Mouse (Mus musculus) stomach, postnatal 0 days (tissue): ENCODE measurements around the gene Tpp1. TPM values are rescaled to one million over a fixed set of nuclear protein-coding genes. Genes with fewer than 3 reads are reported as not detected.

Experiments used
- ATAC-seq: fragments of 200-750 bp; cut with Nextera tagmentation; 2 replicates; pipeline ENCODE4 v1.8.0; 2017; ENCODE audit not compliant: low FRiP score, low TSS enrichment
- DNase-seq: peaks from one replicate; pipeline ENCODE4 v3.0.0-alpha.2; 2016; ENCODE audit warnings: low spot score
- H3K27ac ChIP-seq: fragments of 300-500 bp; sonication (generic); replicated peaks from 2 replicates; pipeline ENCODE4 v1.5.1; 2014; ENCODE audit warnings: mild to moderate bottlenecking, control low read depth
- H3K27me3 ChIP-seq: fragments of 300-500 bp; sonication (generic); 2 replicates; pipeline ENCODE4 v1.6.1; 2014; ENCODE audit warnings: low read length; ENCODE audit not compliant: control insufficient read depth, insufficient read depth
- H3K36me3 ChIP-seq: fragments of 300-500 bp; sonication (generic); 2 replicates; pipeline ENCODE4 v1.6.1; 2014; ENCODE audit warnings: low read length, mixed read lengths; ENCODE audit not compliant: control insufficient read depth, insufficient read depth
- H3K4me1 ChIP-seq: fragments of 300-500 bp; sonication (generic); replicated peaks from 2 replicates; pipeline ENCODE4 v1.6.1; 2014; ENCODE audit warnings: antibody characterized with exemption; ENCODE audit not compliant: control insufficient read depth, insufficient read depth
- H3K4me2 ChIP-seq: fragments of 300-500 bp; sonication (generic); replicated peaks from 2 replicates; pipeline ENCODE4 v1.6.1; 2014; ENCODE audit warnings: low read depth, mild to moderate bottlenecking, control low read depth, moderate library complexity
- H3K4me3 ChIP-seq: fragments of 300-500 bp; sonication (generic); 2 replicates; pipeline ENCODE4 v1.5.1; 2014; ENCODE audit warnings: low read depth, low read length, control low read depth
- H3K9ac ChIP-seq: fragments of 300-500 bp; sonication (generic); 2 replicates; pipeline ENCODE4 v1.6.1; 2014; ENCODE audit warnings: mild to moderate bottlenecking, low read length, control low read depth, mixed read lengths
- H3K9me3 ChIP-seq: fragments of 300-500 bp; sonication (generic); 2 replicates; pipeline ENCODE4 v1.6.1; 2016; ENCODE audit warnings: low read length; ENCODE audit not compliant: control insufficient read depth
- CTCF ChIP-seq: IDR thresholded peaks from 2 replicates; pipeline ENCODE4 v1.5.1; 2016; ENCODE audit warnings: antibody characterized with exemption, low read depth, mild to moderate bottlenecking, moderate library complexity
- EP300 ChIP-seq: optimal IDR thresholded peaks from 2 replicates; pipeline ENCODE3; 2016; ENCODE audit warnings: antibody characterized with exemption
- WGBS: fragments of 180-500 bp; shearing (Covaris S2); extraction: QIAGEN DNeasy Blood & Tissue Kit; methylation state at CpG from one replicate; pipeline ENCODE4 v1.1.7; 2014; 5-methylcytosine and 5-hydroxymethylcytosine counted together
- polyA plus RNA-seq: library from polyadenylated mRNA; unstranded; fragments of >200 nt; fragmentation: Nextera tagmentation; extraction: Ambion mirVana; gene quantifications from 2 replicates; pipeline ENCODE4 v1.2.1, GENCODE M21; 2015

Gene Tpp1
- polyA plus RNA-seq, 1 experiment from 2014 or later, result 46.1 TPM

- H3K27ac ChIP-seq, result peak overlapping the region; percentile 86
- no peaks in the 10 kb centered on the region for H3K36me3 ChIP-seq
- peak overlapping the region; percentile 8; the same call in 1 of the 2 replicates for H3K4me3 ChIP-seq
- H3K4me2 ChIP-seq, result peak overlapping the region; percentile 34
- H3K9ac ChIP-seq, result 0 out of 2 replicates have a peak overlapping the region, but pooled peaks have one; percentile 14
- ATAC-seq (peak; percentile 78), DNase-seq (no peak)
- peaks cover 7% of the 10 kb centered on the region; the same call in 1 of the 2 replicates for H3K4me1 ChIP-seq
- H3K9me3 ChIP-seq, result no peaks in the 10 kb centered on the region
- H3K27me3 ChIP-seq, result no peaks in the 10 kb centered on the region
- 27% methylated on average over 13 of the region's 13 CpGs for WGBS
- TF ChIP-seq EP300, result no peak
- TF ChIP-seq CTCF, result no peak
Measured at GRCm38 (mm10) chr7:105777797-105778552, 25.9 kb upstream of the Tpp1 start.

GRCm38 (mm10) chr7:105777316-105777715 lies 25.3 kb upstream of the Tpp1 start:
- H3K4me1 ChIP-seq, result peaks cover 7% of the 10 kb centered on the region; the same call in 1 of the 2 replicates
- H3K9me3 ChIP-seq, result no peaks in the 10 kb centered on the region
- H3K27ac ChIP-seq, result no peak overlapping the region; the same call in 1 of the 2 replicates
- H3K27me3 ChIP-seq, result no peaks in the 10 kb centered on the region
- no peak overlapping the region for H3K4me3 ChIP-seq
- H3K9ac ChIP-seq, result no peak overlapping the region
- 71% methylated on average over 1 of the region's 1 CpGs for WGBS
- TF ChIP-seq CTCF, result no peak
- no peak for TF ChIP-seq EP300
- peak overlapping the region; percentile 34; the same call in 1 of the 2 replicates for H3K4me2 ChIP-seq
- DNase-seq, result no peak
- peaks cover under 1% of the 10 kb centered on the region; the same call in 1 of the 2 replicates for H3K36me3 ChIP-seq
- ATAC-seq, result no peak

- TF ChIP-seq EP300 (no peak), CTCF (no peak)
- Histone ChIP-seq H3K36me3 (peaks cover 7% of the 10 kb centered on the region; the same call in 1 of the 2 replicates), H3K9me3 (no peaks in the 10 kb centered on the region), H3K4me1 (peaks cover 7% of the 10 kb centered on the region; the same call in 1 of the 2 replicates), H3K9ac (no peak overlapping the region), H3K4me3 (no peak overlapping the region), H3K27ac (no peak overlapping the region), H3K4me2 (no peak overlapping the region), H3K27me3 (no peaks in the 10 kb centered on the region)
- no peak for DNase-seq
- 73% methylated on average over 2 of the region's 2 CpGs for WGBS
- no peak for ATAC-seq
Measured at GRCm38 (mm10) chr7:105776026-105776425, 24.0 kb upstream of the Tpp1 start.

GRCm38 (mm10) chr7:105774661-105775060 lies 22.6 kb upstream of the Tpp1 start:
- Histone ChIP-seq H3K4me1 (peaks cover 7% of the 10 kb centered on the region; the same call in 1 of the 2 replicates), H3K4me3 (no peak overlapping the region), H3K36me3 (peaks cover 7% of the 10 kb centered on the region; the same call in 1 of the 2 replicates), H3K4me2 (no peak overlapping the region), H3K9me3 (no peaks in the 10 kb centered on the region), H3K27me3 (no peaks in the 10 kb centered on the region), H3K27ac (peak overlapping the region; percentile 50; the same call in 1 of the 2 replicates), H3K9ac (no peak overlapping the region)
- DNase-seq (no peak), ATAC-seq (peak; percentile 41; the same call in 1 of the 2 replicates)
- TF ChIP-seq CTCF, result no peak
- no peak for TF ChIP-seq EP300
- 58% methylated on average over 8 of the region's 8 CpGs for WGBS

- Histone ChIP-seq H3K9me3 (no peaks in the 10 kb centered on the region), H3K36me3 (peaks cover 7% of the 10 kb centered on the region; the same call in 1 of the 2 replicates), H3K27me3 (no peaks in the 10 kb centered on the region), H3K4me2 (no peak overlapping the region), H3K4me1 (no peaks in the 10 kb centered on the region), H3K9ac (no peak overlapping the region), H3K4me3 (no peak overlapping the region), H3K27ac (no peak overlapping the region)
- TF ChIP-seq EP300, result no peak
- TF ChIP-seq CTCF, result no peak
- WGBS, result 64% methylated on average over 5 of the region's 5 CpGs
- DNase-seq, result no peak
- ATAC-seq, result no peak
Measured at GRCm38 (mm10) chr7:105773041-105773440, 21.0 kb upstream of the Tpp1 start.

- ATAC-seq (no peak), DNase-seq (no peak)
- Histone ChIP-seq H3K36me3 (peaks cover 7% of the 10 kb centered on the region; the same call in 1 of the 2 replicates), H3K27me3 (no peaks in the 10 kb centered on the region), H3K27ac (no peak overlapping the region), H3K9me3 (no peaks in the 10 kb centered on the region), H3K4me3 (no peak overlapping the region), H3K4me2 (no peak overlapping the region), H3K4me1 (no peaks in the 10 kb centered on the region), H3K9ac (no peak overlapping the region)
- no peak for TF ChIP-seq CTCF
- no peak for TF ChIP-seq EP300
- WGBS, result 93% methylated on average over 15 of the region's 15 CpGs
Measured at GRCm38 (mm10) chr7:105772331-105772730, 20.3 kb upstream of the Tpp1 start.
